Mouse (Mus musculus) MEL (cell line): ENCODE results near the gene Erf. TPM values are rescaled to one million over a fixed set of nuclear protein-coding genes. Genes with fewer than 3 reads are reported as not detected.
A peak's percentile ranks its signal among the peaks of the same experiment; 100 is the strongest.

Source experiments
- DNase-seq: peaks from one replicate; pipeline ENCODE4 v3.0.0; 2011; ENCODE audit warnings: low read depth, low spot score
- H3K27ac ChIP-seq: 2 replicates; pipeline ENCODE4 v1.5.1; 2012; ENCODE audit warnings: low read depth, mild to moderate bottlenecking, control low read depth, low read length, moderate library complexity; ENCODE audit not compliant: control insufficient read depth
- H3K27me3 ChIP-seq, 2 experiments: fragments of 150-350 bp in 1 of 2; sonication (generic) in 1 of 2; 2 replicates each; pipeline ENCODE4 v1.6.1; 2012; ENCODE audit warnings: low read length in 2 of 2, mild to moderate bottlenecking in 2 of 2, improper control_type of control experiment in 1 of 2, moderate library complexity in 1 of 2; ENCODE audit not compliant: insufficient read depth in 2 of 2, control insufficient read depth in 1 of 2
- H3K36me3 ChIP-seq, 2 experiments: 2 replicates each; pipeline ENCODE4 v1.6.1; 2012 to 2014; ENCODE audit warnings: low read length in 2 of 2, improper control_type of control experiment in 1 of 2, inconsistent platforms in 1 of 2, mild to moderate bottlenecking in 1 of 2; ENCODE audit not compliant: insufficient read depth in 2 of 2, control insufficient read depth in 1 of 2
- H3K4me1 ChIP-seq, 2 experiments: fragments of 150-350 bp in 1 of 2; sonication (generic) in 1 of 2; 2 replicates each; pipeline ENCODE4 v1.6.1; 2012; ENCODE audit warnings: low read length in 2 of 2, improper control_type of control experiment in 1 of 2, mild to moderate bottlenecking in 1 of 2; ENCODE audit not compliant: insufficient read depth in 2 of 2, control insufficient read depth in 1 of 2
- H3K4me3 ChIP-seq, 2 experiments: fragments of 150-350 bp in 1 of 2; sonication (generic) in 1 of 2; 2 replicates each; pipeline ENCODE4 v1.5.1; 2012; ENCODE audit warnings: low read depth in 2 of 2, low read length in 2 of 2, mild to moderate bottlenecking in 2 of 2, moderate library complexity in 2 of 2, control low read depth in 1 of 2, improper control_type of control experiment in 1 of 2; ENCODE audit not compliant: control insufficient read depth in 1 of 2, insufficient read depth in 1 of 2
- H3K79me2 ChIP-seq: 2 replicates; pipeline ENCODE4 v1.6.1; 2012; ENCODE audit warnings: mild to moderate bottlenecking, low read length, moderate library complexity; ENCODE audit not compliant: control insufficient read depth, poor library complexity, insufficient read depth
- H3K9ac ChIP-seq: 2 replicates; pipeline ENCODE4 v1.6.1; 2012; ENCODE audit warnings: low read depth, mild to moderate bottlenecking, control low read depth, low read length, moderate library complexity; ENCODE audit not compliant: control insufficient read depth, poor library complexity, severe bottlenecking
- H3K9me3 ChIP-seq: fragments of 150-350 bp; sonication (generic); replicated peaks from 2 replicates; pipeline ENCODE4 v1.6.1; 2012; ENCODE audit warnings: mild to moderate bottlenecking, low read length, improper control_type of control experiment, moderate library complexity; ENCODE audit not compliant: insufficient read depth
- BHLHE40 ChIP-seq: IDR thresholded peaks from 2 replicates; pipeline ENCODE4 v1.6.1; 2012; ENCODE audit warnings: low read depth, mild to moderate bottlenecking, inconsistent platforms, low read length, improper control_type of control experiment, borderline replicate concordance
- CHD2 ChIP-seq: IDR thresholded peaks from 2 replicates; pipeline ENCODE4 v1.6.1; 2011; ENCODE audit warnings: low read length, improper control_type of control experiment
- CTCF ChIP-seq, 3 experiments: IDR thresholded peaks in 2 of 3; conservative IDR thresholded peaks in 1 of 3; 2 replicates each; pipeline ENCODE4 v1.5.1; 2011 to 2012; ENCODE audit warnings: low read length in 3 of 3, low read depth in 2 of 3, mild to moderate bottlenecking in 2 of 3, improper control_type of control experiment in 1 of 3, inconsistent platforms in 1 of 3, mixed read lengths in 1 of 3, moderate library complexity in 1 of 3; ENCODE audit not compliant: control insufficient read depth in 1 of 3, insufficient read depth in 1 of 3, poor library complexity in 1 of 3, severe bottlenecking in 1 of 3
- EP300 ChIP-seq, 2 experiments: IDR thresholded peaks; 2 replicates each; pipeline ENCODE4 v1.6.1; 2011; ENCODE audit warnings: improper control_type of control experiment in 2 of 2, low read length in 2 of 2, low read depth in 1 of 2, mild to moderate bottlenecking in 1 of 2
- ETS1 ChIP-seq: IDR thresholded peaks from 2 replicates; pipeline ENCODE4 v1.6.1; 2012; ENCODE audit warnings: low read depth, mild to moderate bottlenecking, inconsistent platforms, low read length, improper control_type of control experiment, moderate library complexity
- GABPA ChIP-seq: IDR thresholded peaks from 2 replicates; pipeline ENCODE4 v1.6.1; 2012; ENCODE audit warnings: low read depth, mild to moderate bottlenecking, inconsistent platforms, low read length, improper control_type of control experiment, moderate library complexity
- JUND ChIP-seq: IDR thresholded peaks from 2 replicates; pipeline ENCODE4 v1.6.1; 2011; ENCODE audit warnings: low read depth, mild to moderate bottlenecking, improper control_type of control experiment, low read length
- KAT2A ChIP-seq: conservative IDR thresholded peaks from 2 replicates; pipeline ENCODE4 v1.6.1; 2012; ENCODE audit warnings: low read depth, low read length, improper control_type of control experiment, inconsistent platforms
- MAFK ChIP-seq: IDR thresholded peaks from 2 replicates; pipeline ENCODE4 v1.6.1; 2011; ENCODE audit warnings: low read depth, mild to moderate bottlenecking, low read length, improper control_type of control experiment, borderline replicate concordance
- MAX ChIP-seq: IDR thresholded peaks from 2 replicates; pipeline ENCODE4 v1.6.1; 2011; ENCODE audit warnings: low read length, improper control_type of control experiment
- MEF2A ChIP-seq: IDR thresholded peaks from 2 replicates; pipeline ENCODE4 v1.6.1; 2014; ENCODE audit warnings: low read depth, mild to moderate bottlenecking, inconsistent platforms, low read length, improper control_type of control experiment; ENCODE audit not compliant: poor library complexity, insufficient replicate concordance, severe bottlenecking; ENCODE audit errors: extremely low read depth
- MYB ChIP-seq: IDR thresholded peaks from 2 replicates; pipeline ENCODE4 v1.6.1; 2011; ENCODE audit warnings: mild to moderate bottlenecking, low read depth, low read length, improper control_type of control experiment
- MYC ChIP-seq: IDR thresholded peaks from 2 replicates; pipeline ENCODE4 v1.6.1; 2011; ENCODE audit warnings: low read depth, mild to moderate bottlenecking, low read length, improper control_type of control experiment, moderate library complexity
- NRF1 ChIP-seq: IDR thresholded peaks from 2 replicates; pipeline ENCODE4 v1.6.1; 2014; ENCODE audit warnings: low read depth, mild to moderate bottlenecking, inconsistent platforms, low read length, improper control_type of control experiment, moderate library complexity; ENCODE audit not compliant: poor library complexity, insufficient read depth, severe bottlenecking
- POLR2A ChIP-seq, 2 experiments: IDR thresholded peaks; 2 replicates each; pipeline ENCODE4 v1.6.1; 2011 to 2012; ENCODE audit warnings: low read length in 2 of 2, mild to moderate bottlenecking in 2 of 2, control low read depth in 1 of 2, improper control_type of control experiment in 1 of 2, low read depth in 1 of 2, moderate library complexity in 1 of 2; ENCODE audit not compliant: control insufficient read depth in 1 of 2, insufficient read depth in 1 of 2, poor library complexity in 1 of 2
- POLR2AphosphoS2 ChIP-seq: IDR thresholded peaks from 2 replicates; pipeline ENCODE4 v1.6.1; 2011; ENCODE audit warnings: low read length, improper control_type of control experiment
- POLR2AphosphoS5 ChIP-seq: IDR thresholded peaks from 2 replicates; pipeline ENCODE4 v1.6.1; 2012; ENCODE audit warnings: low read depth, borderline replicate concordance, mild to moderate bottlenecking, inconsistent platforms, low read length, moderate library complexity, mixed read lengths
- RAD21 ChIP-seq: IDR thresholded peaks from 2 replicates; pipeline ENCODE4 v1.6.1; 2011; ENCODE audit warnings: mild to moderate bottlenecking, low read depth, low read length, improper control_type of control experiment
- RCOR1 ChIP-seq: IDR thresholded peaks from 2 replicates; pipeline ENCODE4 v1.6.1; 2012; ENCODE audit warnings: low read depth, mild to moderate bottlenecking, inconsistent platforms, low read length, improper control_type of control experiment
- SIN3A ChIP-seq: IDR thresholded peaks from 2 replicates; pipeline ENCODE4 v1.6.1; 2012; ENCODE audit warnings: low read length, improper control_type of control experiment, inconsistent platforms
- SMC3 ChIP-seq: IDR thresholded peaks from 2 replicates; pipeline ENCODE4 v1.6.1; 2011; ENCODE audit warnings: low read depth, low read length, improper control_type of control experiment
- TAL1 ChIP-seq: IDR thresholded peaks from 2 replicates; pipeline ENCODE4 v1.6.1; 2012; ENCODE audit warnings: mild to moderate bottlenecking, inconsistent platforms, low read length, moderate library complexity, mixed read lengths
- TBP ChIP-seq: IDR thresholded peaks from 2 replicates; pipeline ENCODE4 v1.8.0; 2011; ENCODE audit warnings: low read depth, low read length, improper control_type of control experiment
- UBTF ChIP-seq: IDR thresholded peaks from 2 replicates; pipeline ENCODE4 v1.6.1; 2012; ENCODE audit warnings: low read depth, mild to moderate bottlenecking, inconsistent platforms, low read length, improper control_type of control experiment, moderate library complexity, borderline replicate concordance; ENCODE audit not compliant: insufficient read depth
- USF1 ChIP-seq: IDR thresholded peaks from 2 replicates; pipeline ENCODE4 v1.6.1; 2014; ENCODE audit warnings: low read depth, mild to moderate bottlenecking, inconsistent platforms, low read length, improper control_type of control experiment, moderate library complexity
- ZC3H11A ChIP-seq: IDR thresholded peaks from 2 replicates; pipeline ENCODE4 v1.6.1; 2012; ENCODE audit warnings: low read depth, mild to moderate bottlenecking, inconsistent platforms, low read length, improper control_type of control experiment
- ZKSCAN1 ChIP-seq: IDR thresholded peaks from 2 replicates; pipeline ENCODE4 v1.6.1; 2012; ENCODE audit warnings: low read depth, mild to moderate bottlenecking, inconsistent platforms, low read length, improper control_type of control experiment, moderate library complexity
- ZMIZ1 ChIP-seq: IDR thresholded peaks from 2 replicates; pipeline ENCODE4 v1.6.1; 2012; ENCODE audit warnings: low read depth, mild to moderate bottlenecking, inconsistent platforms, low read length, improper control_type of control experiment, moderate library complexity
- ZNF384 ChIP-seq: IDR thresholded peaks from 2 replicates; pipeline ENCODE4 v1.6.1; 2012; ENCODE audit warnings: low read depth, mild to moderate bottlenecking, inconsistent platforms, low read length, improper control_type of control experiment
- polyA plus RNA-seq, 2 experiments: library from polyadenylated mRNA; stranded (reverse) in 1 of 2; unstranded in 1 of 2; fragments of >175 nt in 1 of 2; fragments of >200 nt in 1 of 2; gene quantifications; 2 replicates each; pipeline versions ENCODE4 v1.2.1 to v1.2.4; 2012; ENCODE audit warnings: low replicate concordance in 2 of 2, low read depth in 1 of 2; ENCODE audit not compliant: insufficient read length in 2 of 2, insufficient read depth in 1 of 2, missing spikeins in 1 of 2
- total RNA-seq: library from RNA; depleted of rRNA; stranded (reverse); fragments of 300-350 nt; gene quantifications from 2 replicates; pipeline ENCODE4 v1.2.3, GENCODE M21; 2012

Erf gene
- total and polyA plus RNA-seq, 3 experiments = 24.6 to 33.2 TPM; not detected in 1

DNA sequence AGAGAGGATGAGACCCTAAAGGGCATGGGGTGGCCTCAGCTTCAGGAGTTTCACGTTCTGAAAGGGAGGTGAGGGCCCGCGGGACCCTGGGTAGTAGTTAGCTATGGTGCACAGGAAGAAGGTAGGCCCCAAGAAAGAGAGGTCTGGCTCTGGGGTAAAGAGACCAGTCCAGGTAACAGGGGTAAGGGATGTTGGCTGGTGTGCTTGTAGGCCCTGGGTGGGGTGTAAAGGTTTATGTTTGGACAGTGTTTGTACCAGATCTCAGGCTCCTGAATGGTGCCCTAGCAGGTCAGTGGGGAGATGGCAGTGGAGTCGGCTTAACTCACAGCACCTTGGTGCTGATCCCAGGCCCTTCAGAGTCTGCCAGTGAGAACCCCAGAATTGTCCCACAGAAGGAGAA lies 18.5 kb upstream of the Erf start:
- H3K9me3 ChIP-seq = no peaks in the 10 kb centered on the region
- H3K9ac ChIP-seq = peak overlapping the region; percentile 84
- peaks cover 0 to 31% of the 10 kb centered on the region in 2 experiments; a peak in 2 of 4 replicates for H3K36me3 ChIP-seq
- H3K27ac ChIP-seq = peak overlapping the region; percentile 85
- H3K4me1 ChIP-seq = peaks cover 13 to 42% of the 10 kb centered on the region in 2 experiments
- TF ChIP-seq ETS1 (no peak), ZKSCAN1 (no peak), CTCF (IDR thresholded peaks at IDR 0.05 in 2 of 3, conservative IDR thresholded peaks at IDR 0.05 in 1 of 3; ENCODE audit: control insufficient read depth in 1 of 3, insufficient read depth in 1 of 3, low read depth in 2 of 3, low read length in 3 of 3, poor library complexity in 1 of 3, severe bottlenecking in 1 of 3) (no peak), RCOR1 (no peak), ZMIZ1 (no peak), MAX (no peak), POLR2AphosphoS2 (no peak), POLR2A (IDR thresholded peaks at IDR 0.05; ENCODE audit: control insufficient read depth in 1 of 2, insufficient read depth in 1 of 2, low read depth in 1 of 2, low read length in 2 of 2, poor library complexity in 1 of 2) (no peak), USF1 (no peak), ZNF384 (no peak), SIN3A (no peak), RAD21 (no peak), ZC3H11A (no peak), EP300 (IDR thresholded peaks at IDR 0.05; ENCODE audit: low read depth in 1 of 2, low read length in 2 of 2) (no peak), MAFK (no peak)
- peaks cover 28% of the 10 kb centered on the region for H3K79me2 ChIP-seq
- H3K4me3 ChIP-seq = peak overlapping the region; percentile 66 to 85
- peak; percentile 46 for DNase-seq
- H3K27me3 ChIP-seq = no peaks in the 10 kb centered on the region

- Histone ChIP-seq H3K27me3 (no peaks in the 10 kb centered on the region), H3K79me2 (peaks cover 28% of the 10 kb centered on the region), H3K9me3 (no peaks in the 10 kb centered on the region), H3K4me1 (peaks cover 12 to 40% of the 10 kb centered on the region in 2 experiments; a peak in 3 of 4 replicates), H3K4me3 (peak overlapping the region; percentile 66 to 85), H3K36me3 (peaks cover 0 to 30% of the 10 kb centered on the region in 2 experiments; a peak in 2 of 4 replicates), H3K9ac (peak overlapping the region; percentile 84), H3K27ac (peak overlapping the region; percentile 85)
- no peak for DNase-seq
- TF ChIP-seq POLR2AphosphoS5 (no peak), POLR2AphosphoS2 (no peak), ZMIZ1 (no peak), ETS1 (0 out of 2 replicates have a peak, but pooled peaks have one; percentile 3), BHLHE40 (no peak), GABPA (no peak), EP300 (IDR thresholded peaks at IDR 0.05; ENCODE audit: low read depth in 1 of 2, low read length in 2 of 2) (peak in 1 of 2 experiments; percentile 9; a peak in 1 of 4 replicates), RAD21 (no peak), CTCF (IDR thresholded peaks at IDR 0.05 in 2 of 3, conservative IDR thresholded peaks at IDR 0.05 in 1 of 3; ENCODE audit: control insufficient read depth in 1 of 3, insufficient read depth in 1 of 3, low read depth in 2 of 3, low read length in 3 of 3, poor library complexity in 1 of 3, severe bottlenecking in 1 of 3) (no peak), SMC3 (no peak), MAX (no peak), TBP (no peak), MEF2A (no peak), KAT2A (no peak), MYB (no peak), ZNF384 (no peak), UBTF (no peak), TAL1 (no peak), JUND (no peak), MAFK (no peak), NRF1 (no peak), POLR2A (IDR thresholded peaks at IDR 0.05; ENCODE audit: control insufficient read depth in 1 of 2, insufficient read depth in 1 of 2, low read depth in 1 of 2, low read length in 2 of 2, poor library complexity in 1 of 2) (0 out of 4 replicates have a peak, but pooled peaks of 1 of the 2 experiments have one; percentile 19), ZC3H11A (no peak), ZKSCAN1 (no peak), MYC (no peak), CHD2 (no peak)
Observed at GRCm38 (mm10) chr7:25268588-25268987, 18.0 kb upstream of the Erf start.
